ENCODE assay signal across 27 mouse cellular contexts in genomic region chr3:139079831-139080230, GRCm38 (mm10).
"Had no signal": no experiment of that assay in that cellular context is flagged by ENCODE, and none has a peak within 500 bp of the region (broad histone marks: within the 10 kb centered on the region; RNA-seq: fewer than 3 reads in every experiment).

No protein-coding gene starts in this region.

- H3K4me3 ChIP-seq: heart, adult 2 months; heart, embryonic 13.5 days; heart, embryonic 15.5 days; hindbrain, embryonic 13.5 days; hindbrain, embryonic 15.5 days; kidney, embryonic 15.5 days; limb, embryonic 13.5 days; limb, embryonic 15.5 days; liver, embryonic 12.5 days had no signal

- H3K4me2 ChIP-seq: heart, embryonic 11.5 days; heart, embryonic 13.5 days; heart, embryonic 15.5 days; hindbrain, embryonic 13.5 days; hindbrain, embryonic 15.5 days; kidney, embryonic 15.5 days; limb, embryonic 13.5 days; limb, embryonic 15.5 days; liver, embryonic 12.5 days had no signal

- H3K36me3 ChIP-seq: heart, embryonic 13.5 days; heart, embryonic 15.5 days; hindbrain, embryonic 13.5 days; hindbrain, embryonic 15.5 days; kidney, embryonic 15.5 days; limb, embryonic 13.5 days; limb, embryonic 15.5 days; liver, embryonic 12.5 days had no signal

- DNase-seq: gastrocnemius, postnatal 14 days; gastrocnemius, postnatal 36 days; heart, adult 11 months; heart, adult 2 months; heart, postnatal 14 days; heart, postnatal 36 days; kidney, adult 11 months; kidney, adult 2 months; kidney, adult 9 months; kidney, postnatal 14 days; kidney, postnatal 36 days; layer of hippocampus, adult 9-11 months; layer of hippocampus, postnatal 36 days; left cerebral cortex, postnatal 4 days had no signal

- H3K27ac ChIP-seq: heart, adult 2 months; heart, embryonic 13.5 days; heart, embryonic 15.5 days; hindbrain, embryonic 13.5 days; hindbrain, embryonic 15.5 days; hindbrain, postnatal 0 days; kidney, embryonic 15.5 days; kidney, postnatal 0 days; limb, embryonic 13.5 days; limb, embryonic 15.5 days; liver, embryonic 12.5 days; liver, embryonic 14.5 days had no signal

- H3K27me3 ChIP-seq: heart, embryonic 13.5 days; heart, embryonic 15.5 days; hindbrain, embryonic 13.5 days; hindbrain, embryonic 15.5 days; kidney, embryonic 15.5 days; limb, embryonic 13.5 days; limb, embryonic 15.5 days; liver, embryonic 12.5 days had no signal

- H3K9ac ChIP-seq: heart, embryonic 13.5 days; heart, embryonic 15.5 days; hindbrain, embryonic 13.5 days; hindbrain, embryonic 15.5 days; kidney, embryonic 15.5 days; limb, embryonic 13.5 days; limb, embryonic 15.5 days; liver, embryonic 12.5 days; liver, embryonic 14.5 days had no signal

- H3K9me3 ChIP-seq: heart, embryonic 15.5 days; hindbrain, embryonic 13.5 days; hindbrain, embryonic 15.5 days; kidney, embryonic 15.5 days; limb, embryonic 13.5 days; limb, embryonic 15.5 days; liver, embryonic 12.5 days had no signal

- ATAC-seq: hindbrain, postnatal 0 days; intestine, embryonic 16.5 days; liver, embryonic 12.5 days had no signal
